Mouse (Mus musculus) kidney, adult 2 months (tissue): ENCODE measurements around the gene Grhpr.
A peak's percentile ranks its signal among the peaks of the same experiment; 100 is the strongest.

Experiments
- CTCF ChIP-seq: fragments of 200-500 bp; conservative IDR thresholded peaks from 2 replicates; pipeline ENCODE4 v1.5.1; 2011; ENCODE audit warnings: low read depth, mild to moderate bottlenecking, control low read depth, low read length, moderate library complexity, mixed read lengths; ENCODE audit not compliant: insufficient read depth, insufficient read length
- POLR2A ChIP-seq: fragments of 200-500 bp; IDR thresholded peaks from one replicate; pipeline ENCODE4 v1.6.1; 2011; ENCODE audit warnings: low read depth, low read length, control low read depth

GRCm38 (mm10) chr4:44976921-44977710, 4.1 kb upstream of the Grhpr start:
- TF ChIP-seq CTCF (peak; percentile 26; the same call in 1 of the 2 replicates), POLR2A (no peak)
